Mouse (Mus musculus): Measurements from ENCODE around the gene Gm3336.

DNA sequence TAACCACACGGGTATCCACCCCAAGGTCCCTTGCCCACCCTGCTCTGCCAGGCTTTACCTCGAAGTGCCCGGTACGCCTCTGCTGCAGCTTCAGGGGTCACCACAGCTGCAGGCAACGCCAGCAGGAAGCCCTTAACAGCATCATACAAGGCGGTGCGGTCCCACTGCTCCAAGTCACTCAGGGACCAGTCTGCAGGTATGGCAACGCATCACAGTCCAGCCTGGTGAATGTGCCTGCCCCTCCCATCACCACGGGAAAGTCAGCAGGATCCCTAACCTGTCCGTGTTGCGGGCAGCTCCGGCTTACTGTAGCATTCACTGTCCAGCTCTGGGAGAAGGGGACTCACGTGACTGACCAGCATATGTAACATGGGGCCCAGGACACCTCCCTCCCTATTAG, 53.7 kb downstream of the Gm3336 start:
- no peak for TF ChIP-seq CTCF (IDR thresholded peaks at IDR 0.05; ENCODE audit: low read depth)
- TF ChIP-seq EP300 (IDR thresholded peaks at IDR 0.05; ENCODE audit: low read depth) = no peak
